Mouse (Mus musculus) neutrophil, adult 5-6 weeks (primary cell): ENCODE data around the gene Zfp954. TPM values are rescaled to one million over a fixed set of nuclear protein-coding genes. Genes with fewer than 3 reads are reported as not detected.
"Not testable (repeated sequence)": the region's sequence is repeated elsewhere in the genome, so short reads cannot be mapped to it uniquely, and the experiment has no call there.

Source experiments
- ATAC-seq: fragments of 151-379, 151-347 bp; 2 replicates; pipeline ENCODE4 v1.8.0; 2017; ENCODE audit warnings: mild to moderate bottlenecking, moderate TSS enrichment; ENCODE audit not compliant: insufficient number of reproducible peaks, poor library complexity, low FRiP score, severe bottlenecking; ENCODE audit errors: extremely low read depth
- total RNA-seq: library from RNA; stranded (forward); fragments of 200-1000 nt; gene quantifications from 2 replicates; pipeline ENCODE4 v1.2.3, GENCODE M21; 2017

The Zfp954 gene
- 13.8 and 17.2 TPM in 2 replicates for total RNA-seq

- ATAC-seq: peak; percentile 96
Observed at GRCm38 (mm10) chr7:7120921-7121601, at the start of gene Zfp954. Zfp954 (minus strand) TSS chr7:7121488.

- no peak for ATAC-seq
Observed at GRCm38 (mm10) chr7:7145991-7146608, 24.8 kb upstream of the Zfp954 start.

- no peak for ATAC-seq
Observed at GRCm38 (mm10) chr7:7144215-7144614, 22.9 kb upstream of the Zfp954 start.

- peak; percentile 86 for ATAC-seq
Observed at GRCm38 (mm10) chr7:7136379-7136866, 15.1 kb upstream of the Zfp954 start, which contains the start of gene Zfp773. Zfp773 (minus strand) TSS chr7:7136755.

GRCm38 (mm10) chr7:7132751-7133150 is 11.5 kb upstream of the Zfp954 start:
- no peak for ATAC-seq

GRCm38 (mm10) chr7:7130491-7131124 is 9.3 kb upstream of the Zfp954 start:
- ATAC-seq: not testable (repeated sequence)

GRCm38 (mm10) chr7:7121602-7121980 is 303 bp upstream of the Zfp954 start:
- no peak for ATAC-seq

GRCm38 (mm10) chr7:7118441-7118840 is 2.8 kb downstream of the Zfp954 start:
- ATAC-seq: no peak

GRCm38 (mm10) chr7:7108501-7108900 is 12.8 kb downstream of the Zfp954 start:
- no peak for ATAC-seq

Other genes starting within 250 kb of the Zfp954 start
- gene Aurkc, start 126.2 kb downstream of the Zfp954 start, total RNA-seq: 0.58 TPM in 1 of 2 replicates, not detected in the other
- 3.8 and 4.4 TPM in 2 replicates for gene Zfp773, start 15.3 kb upstream of the Zfp954 start, total RNA-seq
- gene Zfp418, start 49.8 kb upstream of the Zfp954 start, total RNA-seq: 2.7 and 2.8 TPM in 2 replicates
- 2.7 and 2.9 TPM in 2 replicates for gene Zfp772, start 88.5 kb upstream of the Zfp954 start, total RNA-seq
- gene Vmn2r29, start 125.8 kb upstream of the Zfp954 start, total RNA-seq: 0.25 TPM in 1 of 2 replicates, not detected in the other
- gene Gm45844, start 156.8 kb upstream of the Zfp954 start, total RNA-seq: 1.7 TPM in 1 of 2 replicates, not detected in the other
- gene Clcn4, start 179.4 kb upstream of the Zfp954 start, total RNA-seq: 47.1 and 55.0 TPM in 2 replicates
- not detected in 2 replicates for gene Vmn2r30, start 216.1 kb upstream of the Zfp954 start, total RNA-seq